Mouse (Mus musculus): Measurements from ENCODE around the gene Chd6. TPM values are rescaled to one million over a fixed set of nuclear protein-coding genes. Genes with fewer than 3 reads are reported as not detected.

The Chd6 gene
- polyA plus RNA-seq, 1 experiment from 2014 or later = 28.1 TPM

DNA sequence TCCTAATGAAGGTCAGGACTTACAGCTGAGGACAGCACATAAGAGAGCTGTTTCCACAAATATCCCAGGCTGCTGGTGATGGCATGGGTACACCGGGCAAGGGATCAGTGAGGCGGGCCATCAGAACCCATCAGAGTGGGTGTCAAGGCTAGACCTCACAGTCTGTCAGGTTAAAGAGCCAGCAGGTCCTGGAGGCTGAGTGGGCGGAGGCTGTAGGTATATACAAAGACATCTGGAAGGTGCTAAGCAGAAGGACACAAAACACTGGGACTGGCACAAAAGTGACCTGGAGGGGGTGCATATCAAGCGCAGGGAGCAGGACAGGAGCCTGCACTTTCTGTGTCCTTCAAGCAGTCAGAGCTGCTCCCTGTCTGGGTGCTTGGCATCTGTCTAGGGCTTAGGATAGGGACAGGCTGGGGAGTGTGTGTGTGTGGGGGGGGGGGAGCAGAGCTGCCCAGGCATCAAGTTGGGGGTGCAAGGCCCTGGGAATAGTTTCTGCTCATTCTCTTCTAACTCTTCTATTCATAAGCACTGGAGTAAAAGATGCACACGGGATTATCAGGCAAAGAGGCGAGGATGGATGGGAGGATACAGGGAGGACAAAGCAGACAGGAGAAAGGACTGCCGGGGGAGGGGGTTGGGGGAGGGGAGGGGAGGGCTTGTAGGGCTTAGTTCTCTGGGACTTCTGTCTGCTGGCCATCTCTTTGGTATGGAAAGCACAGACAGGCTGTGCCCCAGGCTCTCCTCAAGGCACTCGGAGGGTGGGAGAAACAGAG lies 190.5 kb downstream of the Chd6 start:
- no peak for ATAC-seq (ENCODE audit: insufficient read depth, low FRiP score)
- Histone ChIP-seq H3K27ac (ENCODE audit: low read length) (no peak overlapping the region), H3K36me3 (ENCODE audit: control insufficient read depth, insufficient read depth, low read length) (no peaks in the 10 kb centered on the region), H3K4me3 (replicated peaks; ENCODE audit: low read length) (no peak overlapping the region), H3K9ac (ENCODE audit: low read length) (no peak overlapping the region), H3K4me2 (ENCODE audit: low read depth, low read length) (no peak overlapping the region), H3K27me3 (ENCODE audit: control insufficient read depth, insufficient read depth, low read length) (no peaks in the 10 kb centered on the region), H3K9me3 (replicated peaks; ENCODE audit: control insufficient read depth, low read length) (no peaks in the 10 kb centered on the region), H3K4me1 (ENCODE audit: control insufficient read depth, insufficient read depth, low read length) (peaks cover 11% of the 10 kb centered on the region; the same call in 1 of the 2 replicates)
- WGBS = 57% methylated on average over 8 of the region's 8 CpGs

DNA sequence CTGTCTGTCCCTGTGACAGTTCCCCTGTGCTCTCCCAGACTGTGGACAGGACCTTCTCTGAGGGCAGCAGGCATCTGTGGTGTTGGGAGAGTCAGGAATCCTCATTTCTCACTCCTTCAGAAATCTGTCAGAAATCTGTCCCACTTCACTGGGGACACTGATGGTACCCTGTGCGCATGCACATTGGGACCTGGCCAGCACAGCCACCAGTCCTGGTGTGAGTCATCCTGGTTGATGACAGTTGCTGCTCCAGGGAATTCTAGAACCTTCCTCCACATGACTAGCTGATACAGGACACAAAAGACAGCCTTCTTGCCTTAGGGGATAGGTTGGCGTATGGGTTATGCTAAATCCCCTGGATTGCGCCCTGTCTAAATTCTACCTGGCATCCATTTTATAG lies 191.6 kb downstream of the Chd6 start:
- WGBS = 92% methylated on average over 3 of the region's 3 CpGs
- Histone ChIP-seq H3K4me1 (ENCODE audit: control insufficient read depth, insufficient read depth, low read length) (peaks cover 11% of the 10 kb centered on the region; the same call in 1 of the 2 replicates), H3K27ac (ENCODE audit: low read length) (no peak overlapping the region)

DNA sequence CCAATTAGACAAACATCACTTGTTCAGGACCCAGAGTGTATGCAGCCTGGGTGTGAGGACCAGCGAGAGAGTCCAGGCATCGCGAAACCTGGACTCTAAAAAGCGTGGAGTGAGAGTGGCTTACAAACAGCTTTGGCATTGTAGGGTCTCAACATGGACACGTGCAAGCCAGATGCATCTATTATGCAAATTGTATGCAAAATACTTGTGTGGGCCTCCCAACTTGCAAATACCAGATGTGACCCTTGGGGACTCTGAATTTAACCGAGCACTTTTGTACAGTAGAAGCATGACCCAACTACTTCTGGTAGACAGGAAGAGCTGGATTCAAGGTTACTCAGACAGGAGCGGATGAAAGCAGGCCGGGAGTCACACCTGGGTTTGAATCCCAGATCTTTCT lies 192.2 kb downstream of the Chd6 start:
- Histone ChIP-seq H3K4me3 (replicated peaks; ENCODE audit: low read length) (no peak overlapping the region), H3K4me2 (ENCODE audit: low read depth, low read length) (no peak overlapping the region), H3K4me1 (ENCODE audit: control insufficient read depth, insufficient read depth, low read length) (peaks cover 11% of the 10 kb centered on the region; the same call in 1 of the 2 replicates), H3K36me3 (ENCODE audit: control insufficient read depth, insufficient read depth, low read length) (no peaks in the 10 kb centered on the region), H3K27me3 (ENCODE audit: control insufficient read depth, insufficient read depth, low read length) (peaks cover 11% of the 10 kb centered on the region; the same call in 1 of the 2 replicates), H3K9ac (ENCODE audit: low read length) (no peak overlapping the region), H3K27ac (ENCODE audit: low read length) (peak overlapping the region; percentile 60; the same call in 1 of the 2 replicates), H3K9me3 (replicated peaks; ENCODE audit: control insufficient read depth, low read length) (no peaks in the 10 kb centered on the region)
- 84% methylated on average over 8 of the region's 8 CpGs for WGBS
- ATAC-seq (ENCODE audit: insufficient read depth, low FRiP score) = no peak

More for the DNA sequence above, 191.6 kb downstream of the Chd6 start:
- H3K4me2 ChIP-seq (ENCODE audit: low read depth, low read length) = no peak overlapping the region
- no peak overlapping the region for H3K4me3 ChIP-seq (replicated peaks; ENCODE audit: low read length)
- H3K9me3 ChIP-seq (replicated peaks; ENCODE audit: control insufficient read depth, low read length) = no peaks in the 10 kb centered on the region
- H3K36me3 ChIP-seq (ENCODE audit: control insufficient read depth, insufficient read depth, low read length) = no peaks in the 10 kb centered on the region
- H3K27me3 ChIP-seq (ENCODE audit: control insufficient read depth, insufficient read depth, low read length) = peaks cover 8% of the 10 kb centered on the region; the same call in 1 of the 2 replicates
- no peak overlapping the region for H3K9ac ChIP-seq (ENCODE audit: low read length)
- ATAC-seq (ENCODE audit: insufficient read depth, low FRiP score) = no peak

DNA sequence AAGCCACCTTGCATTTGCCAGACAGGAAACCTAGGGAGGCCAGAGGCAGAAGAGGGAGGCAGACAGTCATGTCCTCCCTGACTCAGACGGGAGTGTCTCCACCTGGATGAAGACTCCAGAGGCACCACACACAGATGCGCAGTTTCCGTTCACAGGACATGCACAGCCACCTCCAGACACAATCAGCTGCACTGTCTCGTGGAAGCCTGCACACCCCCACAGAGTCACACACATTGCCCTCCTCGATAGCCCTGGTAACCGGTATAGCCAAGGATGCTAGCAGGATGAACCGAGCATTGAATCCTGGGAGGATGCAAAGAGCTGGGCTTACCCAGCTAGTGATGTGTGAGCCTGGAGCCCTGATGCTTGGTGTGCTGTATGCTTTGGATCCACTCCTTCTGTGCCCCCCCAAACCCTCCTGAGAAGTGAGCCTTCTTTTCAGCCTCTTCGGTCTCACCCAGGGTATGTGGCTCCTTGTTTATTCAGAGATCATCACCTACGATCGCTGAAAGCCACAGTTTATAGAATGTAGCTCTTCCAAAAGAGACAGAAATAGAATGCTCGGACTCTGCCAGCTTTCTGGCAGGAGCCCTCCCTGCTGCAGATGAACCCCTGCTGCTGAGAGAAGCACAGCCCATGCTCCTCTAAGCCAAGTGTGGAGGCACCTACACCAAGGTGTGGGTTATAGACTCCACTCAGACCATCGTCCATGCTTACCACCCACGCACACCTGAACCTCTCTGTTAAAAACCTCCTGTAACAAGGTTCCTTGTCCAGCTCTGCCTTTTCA lies 192.9 kb downstream of the Chd6 start:
- Histone ChIP-seq H3K4me3 (replicated peaks; ENCODE audit: low read length) (no peak overlapping the region), H3K36me3 (ENCODE audit: control insufficient read depth, insufficient read depth, low read length) (no peaks in the 10 kb centered on the region), H3K27ac (ENCODE audit: low read length) (peak overlapping the region; percentile 60; the same call in 1 of the 2 replicates), H3K27me3 (ENCODE audit: control insufficient read depth, insufficient read depth, low read length) (peaks cover 14% of the 10 kb centered on the region), H3K9me3 (replicated peaks; ENCODE audit: control insufficient read depth, low read length) (no peaks in the 10 kb centered on the region), H3K9ac (ENCODE audit: low read length) (peak overlapping the region; percentile 22; the same call in 1 of the 2 replicates), H3K4me2 (ENCODE audit: low read depth, low read length) (no peak overlapping the region), H3K4me1 (ENCODE audit: control insufficient read depth, insufficient read depth, low read length) (peaks cover 11% of the 10 kb centered on the region; the same call in 1 of the 2 replicates)
- no peak for ATAC-seq (ENCODE audit: insufficient read depth, low FRiP score)
- WGBS = 55% methylated on average over 13 of the region's 13 CpGs

DNA sequence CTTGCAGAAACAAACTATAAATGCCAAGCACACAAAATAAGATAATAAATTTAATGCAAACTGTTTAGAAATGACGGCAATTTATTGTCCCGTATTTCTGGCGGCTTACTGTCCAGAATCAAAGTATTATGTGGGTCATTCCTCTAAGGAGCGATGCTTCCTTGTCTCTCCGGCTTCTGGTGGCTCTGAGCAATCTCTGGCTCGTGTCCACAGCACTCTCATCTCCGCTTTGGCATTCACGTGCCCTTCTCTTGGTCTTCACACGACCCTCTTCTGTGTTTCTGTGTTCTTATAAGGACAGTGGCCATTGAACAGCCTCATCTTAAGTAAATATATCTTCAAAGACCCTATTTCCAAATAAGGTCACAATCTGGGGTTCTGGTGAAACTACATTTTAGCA lies 194.2 kb downstream of the Chd6 start:
- H3K4me2 ChIP-seq (ENCODE audit: low read depth, low read length) = no peak overlapping the region
- H3K9me3 ChIP-seq (replicated peaks; ENCODE audit: control insufficient read depth, low read length) = no peaks in the 10 kb centered on the region
- H3K4me1 ChIP-seq (ENCODE audit: control insufficient read depth, insufficient read depth, low read length) = peaks cover 11% of the 10 kb centered on the region; the same call in 1 of the 2 replicates
- no peaks in the 10 kb centered on the region for H3K36me3 ChIP-seq (ENCODE audit: control insufficient read depth, insufficient read depth, low read length)
- no peak overlapping the region for H3K9ac ChIP-seq (ENCODE audit: low read length)
- H3K27me3 ChIP-seq (ENCODE audit: control insufficient read depth, insufficient read depth, low read length) = peaks cover 17% of the 10 kb centered on the region
- WGBS = 65% methylated on average over 9 of the region's 9 CpGs
- H3K27ac ChIP-seq (ENCODE audit: low read length) = peak overlapping the region; percentile 60; the same call in 1 of the 2 replicates
- no peak for ATAC-seq (ENCODE audit: insufficient read depth, low FRiP score)
- no peak overlapping the region for H3K4me3 ChIP-seq (replicated peaks; ENCODE audit: low read length)

DNA sequence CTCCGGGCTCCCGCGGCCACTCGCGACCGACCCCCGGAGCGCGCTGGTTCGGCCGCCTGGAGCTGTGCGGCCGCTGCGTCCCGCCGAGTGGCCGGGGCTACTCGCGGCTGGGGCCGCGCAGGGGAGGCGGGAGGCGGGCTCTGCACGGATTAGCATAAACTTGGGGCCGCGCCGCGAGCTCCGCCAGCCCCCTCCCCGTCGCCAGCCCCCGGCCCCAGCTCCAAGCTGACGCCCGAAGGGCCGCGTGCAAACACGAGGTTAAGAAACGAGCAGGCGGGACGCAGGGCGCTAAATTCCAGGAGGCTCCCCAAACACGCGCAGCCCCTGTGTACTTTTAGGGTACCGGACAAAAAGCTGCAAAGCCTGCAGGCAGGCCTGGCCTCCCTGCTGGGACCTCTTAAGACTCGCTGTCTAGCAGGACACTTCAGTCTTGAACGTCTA lies 196.6 kb downstream of the Chd6 start, which contains the start of gene Emilin3:
Emilin3 (minus strand) TSS at position 98 of the 441 bp plus-strand sequence.
- Histone ChIP-seq H3K4me2 (ENCODE audit: low read depth, low read length) (peak within 1 kb of the TSS; percentile 83), H3K4me1 (ENCODE audit: control insufficient read depth, insufficient read depth, low read length) (peaks cover 11% of the 10 kb centered on the region; the same call in 1 of the 2 replicates), H3K27ac (ENCODE audit: low read length) (peak within 1 kb of the TSS; percentile 10; the same call in 1 of the 2 replicates), H3K36me3 (ENCODE audit: control insufficient read depth, insufficient read depth, low read length) (no peaks in the 10 kb centered on the region), H3K9me3 (replicated peaks; ENCODE audit: control insufficient read depth, low read length) (no peaks in the 10 kb centered on the region), H3K27me3 (ENCODE audit: control insufficient read depth, insufficient read depth, low read length) (peaks cover 17% of the 10 kb centered on the region), H3K9ac (ENCODE audit: low read length) (peak within 1 kb of the TSS; percentile 78), H3K4me3 (replicated peaks; ENCODE audit: low read length) (peak within 1 kb of the TSS; percentile 51)
- ATAC-seq (ENCODE audit: insufficient read depth, low FRiP score) = peak; percentile 69
- under 1% methylated on average over 44 of the region's 46 CpGs for WGBS

DNA sequence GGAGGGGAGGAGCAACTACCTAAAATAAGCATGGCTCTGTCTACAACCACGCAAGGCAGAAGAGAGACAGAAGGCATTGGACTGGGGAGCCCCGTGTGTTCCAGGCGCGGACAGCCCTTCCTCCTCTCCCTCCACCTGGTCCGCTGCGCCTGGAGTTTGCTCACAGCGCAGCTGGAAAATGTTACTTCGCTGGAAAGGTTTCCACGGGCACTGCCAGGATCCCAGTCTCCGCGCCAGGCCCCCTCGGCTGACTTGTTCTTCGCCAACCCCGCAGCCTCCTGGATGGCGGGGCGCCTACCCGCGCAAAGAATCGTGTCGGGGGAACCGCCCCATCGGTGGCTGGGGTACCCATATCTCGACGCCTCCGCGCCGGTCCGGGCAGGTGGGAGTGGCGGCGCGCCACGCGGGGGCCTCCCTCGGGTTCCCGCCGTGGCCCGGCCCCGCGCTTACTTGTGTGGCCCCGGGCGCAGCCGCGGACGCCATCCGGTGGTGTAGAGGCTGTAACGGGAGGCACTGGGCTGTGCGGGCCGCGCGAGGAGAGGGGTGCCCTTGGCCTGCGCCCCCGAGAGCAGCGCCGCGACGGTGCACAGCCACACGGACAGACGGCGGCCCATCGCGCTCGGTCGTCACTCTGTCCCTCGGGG lies 197.2 kb downstream of the Chd6 start:
- Histone ChIP-seq H3K4me2 (ENCODE audit: low read depth, low read length) (peak overlapping the region; percentile 83), H3K9me3 (replicated peaks; ENCODE audit: control insufficient read depth, low read length) (no peaks in the 10 kb centered on the region), H3K4me3 (replicated peaks; ENCODE audit: low read length) (peak overlapping the region; percentile 51), H3K27ac (ENCODE audit: low read length) (peak overlapping the region; percentile 10; the same call in 1 of the 2 replicates), H3K36me3 (ENCODE audit: control insufficient read depth, insufficient read depth, low read length) (no peaks in the 10 kb centered on the region), H3K4me1 (ENCODE audit: control insufficient read depth, insufficient read depth, low read length) (peaks cover 11% of the 10 kb centered on the region; the same call in 1 of the 2 replicates), H3K9ac (ENCODE audit: low read length) (peak overlapping the region; percentile 78), H3K27me3 (ENCODE audit: control insufficient read depth, insufficient read depth, low read length) (peaks cover 17% of the 10 kb centered on the region)
- WGBS = under 1% methylated on average over 59 of the region's 64 CpGs
- peak; percentile 31; the same call in 1 of the 2 replicates for ATAC-seq (ENCODE audit: insufficient read depth, low FRiP score)

DNA sequence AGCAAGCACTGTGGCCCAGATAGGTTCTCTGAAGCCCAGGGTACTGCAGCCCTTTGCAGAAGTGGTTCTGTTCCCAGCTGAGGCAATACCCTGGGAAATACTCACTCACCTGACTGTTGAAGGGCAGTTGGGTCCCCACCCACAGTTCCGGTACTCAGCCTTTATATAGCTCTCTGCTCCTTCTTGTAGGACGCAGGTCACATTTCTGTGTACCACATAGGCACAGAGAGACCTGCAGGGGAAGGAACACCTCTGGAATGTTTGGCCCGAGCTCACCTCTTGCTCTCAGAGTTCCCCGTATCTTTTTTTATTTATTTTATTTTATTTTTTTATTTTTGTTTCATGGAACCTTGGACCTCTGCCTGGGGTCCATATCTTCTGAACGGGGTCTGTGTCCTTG lies 198.2 kb downstream of the Chd6 start:
- Histone ChIP-seq H3K9ac (ENCODE audit: low read length) (no peak overlapping the region), H3K27me3 (ENCODE audit: control insufficient read depth, insufficient read depth, low read length) (peaks cover 17% of the 10 kb centered on the region), H3K4me3 (replicated peaks; ENCODE audit: low read length) (no peak overlapping the region), H3K4me2 (ENCODE audit: low read depth, low read length) (peak overlapping the region; percentile 83), H3K9me3 (replicated peaks; ENCODE audit: control insufficient read depth, low read length) (no peaks in the 10 kb centered on the region), H3K36me3 (ENCODE audit: control insufficient read depth, insufficient read depth, low read length) (no peaks in the 10 kb centered on the region), H3K4me1 (ENCODE audit: control insufficient read depth, insufficient read depth, low read length) (peaks cover 8% of the 10 kb centered on the region; the same call in 1 of the 2 replicates), H3K27ac (ENCODE audit: low read length) (no peak overlapping the region)
- ATAC-seq (ENCODE audit: insufficient read depth, low FRiP score) = no peak
- WGBS = 77% methylated on average over 5 of the region's 5 CpGs

Measured in stomach, embryonic 16.5 days (tissue).